Mouse (Mus musculus): ENCODE data around the gene Ttll5.

DNA sequence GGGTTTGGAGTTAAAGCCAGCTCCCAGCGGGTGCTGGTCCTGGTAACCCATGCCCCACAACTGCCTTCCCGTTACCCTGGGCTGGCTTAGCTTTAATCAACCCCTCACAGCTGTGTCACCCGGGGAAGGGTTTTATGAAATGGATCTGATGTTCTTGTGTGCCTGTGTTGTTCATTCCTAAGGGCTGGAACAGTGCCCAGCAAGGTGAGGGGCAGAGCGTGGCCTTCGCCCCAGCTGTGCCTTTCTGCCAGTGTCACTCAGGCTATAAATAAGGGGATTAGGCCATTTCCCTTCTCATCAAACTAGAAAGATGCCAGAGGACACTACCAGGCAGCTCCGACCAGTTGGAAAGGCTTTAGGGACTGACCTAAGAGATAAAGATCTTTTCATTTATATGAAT is 225.4 kb downstream of the Ttll5 start:
- TF ChIP-seq CTCF (IDR thresholded peaks at IDR 0.05; ENCODE audit: low read depth), result no peak
- TF ChIP-seq EP300 (IDR thresholded peaks at IDR 0.05; ENCODE audit: low read depth), result no peak

All from liver, embryonic 14.5 days (tissue).